17 mouse cellular contexts compared by ENCODE assay signal in genomic region chr6:114013801-114014200, GRCm38 (mm10).
"Had no signal": no experiment of that assay in that cellular context is flagged by ENCODE, and none has a peak within 500 bp of the region (broad histone marks: within the 10 kb centered on the region; RNA-seq: fewer than 3 reads in every experiment).

No protein-coding gene starts in this region.

- H3K27me3 ChIP-seq: neural tube, embryonic 13.5 days had no signal

- ATAC-seq: midbrain, embryonic 16.5 days had no signal

- H3K36me3 ChIP-seq: limb, embryonic 13.5 days; midbrain, embryonic 12.5 days; neural tube, embryonic 13.5 days had no signal

- H3K4me2 ChIP-seq: limb, embryonic 13.5 days; liver, embryonic 11.5 days; lung, embryonic 14.5 days; midbrain, embryonic 12.5 days; neural tube, embryonic 13.5 days had no signal

- H3K4me3 ChIP-seq: limb, embryonic 13.5 days; midbrain, embryonic 12.5 days; neural tube, embryonic 13.5 days had no signal

- H3K9me3 ChIP-seq: limb, embryonic 13.5 days; midbrain, embryonic 12.5 days; neural tube, embryonic 13.5 days had no signal

- H3K27ac ChIP-seq: limb, embryonic 13.5 days; midbrain, embryonic 12.5 days; neural tube, embryonic 13.5 days had no signal

- H3K4me1 ChIP-seq: midbrain, embryonic 12.5 days had no signal

- DNase-seq: kidney, postnatal 10 days; layer of hippocampus, adult 9-11 months; layer of hippocampus, postnatal 36 days; left cerebral cortex, postnatal 4 days; lung, embryonic 14.5 days; lung, postnatal 10 days; lung, postnatal 4 days; retina, postnatal 1 day; right cerebral cortex, postnatal 4 days; spleen, adult 18-20 months; thymus, adult 2 months; thymus, postnatal 25 days had no signal

- H3K9ac ChIP-seq: limb, embryonic 13.5 days; lung, embryonic 14.5 days; midbrain, embryonic 12.5 days; neural tube, embryonic 13.5 days had no signal
